Mouse (Mus musculus): ENCODE measurements around the gene Itpkc. TPM values are rescaled to one million over a fixed set of nuclear protein-coding genes. Genes with fewer than 3 reads are reported as not detected.

The Itpkc gene
- total and polyA plus RNA-seq, 3 experiments, result 4.0 to 8.1 (median 4.0) TPM

DNA sequence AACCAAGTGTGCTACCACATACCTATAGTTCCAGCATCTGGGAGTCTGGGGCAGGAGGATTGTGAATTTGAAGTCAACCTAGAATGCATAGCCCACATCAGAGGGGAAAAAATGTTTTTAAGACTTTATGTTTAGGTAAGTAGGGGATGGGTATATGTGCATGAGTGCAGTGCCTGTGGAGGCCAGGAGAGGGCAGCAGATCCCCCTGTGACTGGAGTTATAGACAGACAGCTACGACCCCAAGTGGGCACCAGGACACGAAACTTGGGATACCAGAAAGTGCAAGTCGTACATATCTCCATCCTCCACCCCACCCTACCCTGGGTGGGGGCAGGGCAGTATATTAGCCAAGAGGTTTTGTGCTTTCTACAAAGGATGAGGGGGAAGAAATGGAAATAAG lies 43.5 kb downstream of the Itpkc start:
- peak; percentile 62 for DNase-seq (ENCODE audit: extremely low read depth)
- Histone ChIP-seq H3K27ac (ENCODE audit: insufficient read depth, low read depth) (no peak overlapping the region), H3K36me3 (replicated peaks in 1 of 2; ENCODE audit: control insufficient read depth in 1 of 2, insufficient read depth in 1 of 2, low read length in 1 of 2) (peaks cover 53 to 80% of the 10 kb centered on the region in 2 experiments), H3K9ac (ENCODE audit: insufficient read depth, low read depth) (no peak overlapping the region), H3K27me3 (replicated peaks) (no peaks in the 10 kb centered on the region), H3K4me1 (ENCODE audit: control insufficient read depth in 1 of 2, insufficient read depth in 2 of 2) (peaks cover 3 to 18% of the 10 kb centered on the region in 2 experiments; a peak in 3 of 4 replicates), H3K4me3 (replicated peaks in 1 of 3; ENCODE audit: low read depth in 2 of 3, low read length in 2 of 3, poor library complexity in 1 of 3) (no peak overlapping the region), H3K9me3 (replicated peaks; ENCODE audit: low read length) (peaks cover 5% of the 10 kb centered on the region), H3K79me2 (replicated peaks; ENCODE audit: control insufficient read depth, extremely low read depth, insufficient read depth, poor library complexity, severe bottlenecking) (peaks cover 3% of the 10 kb centered on the region; the same call in 1 of the 2 replicates), H3K4me2 (ENCODE audit: insufficient read depth, low read depth, poor library complexity, severe bottlenecking) (no peak overlapping the region)
- in situ Hi-C loops (cut with MboI; ENCODE audit: low pct_ligation_motif_present, low pct_unique_long_range_greater_than_20kb, low sequenced_read_pairs), result no loop called here
- peak; percentile 67; the same call in 1 of the 2 replicates for TF ChIP-seq POLR2AphosphoS2 (IDR thresholded peaks at IDR 0.05; ENCODE audit: low read depth, low read length)
- no peak for TF ChIP-seq PAX5 (IDR thresholded peaks at IDR 0.05; ENCODE audit: low read length)
- peak; percentile 69 for TF ChIP-seq SMC3 (IDR thresholded peaks at IDR 0.05; ENCODE audit: low read depth, low read length)
- TF ChIP-seq EP300 (IDR thresholded peaks at IDR 0.05; ENCODE audit: low read length), result no peak
- TF ChIP-seq NELFE (IDR thresholded peaks at IDR 0.05; ENCODE audit: low read depth, low read length), result no peak
- TF ChIP-seq CHD2 (IDR thresholded peaks at IDR 0.05; ENCODE audit: low read length), result 0 out of 2 replicates have a peak, but pooled peaks have one; percentile 15
- peak; percentile 68 to 91 for TF ChIP-seq CTCF (conservative IDR thresholded peaks at IDR 0.05 in 1 of 2, IDR thresholded peaks at IDR 0.05 in 1 of 2; ENCODE audit: low read depth in 2 of 2, low read length in 2 of 2)
- no peak for TF ChIP-seq TBP (conservative IDR thresholded peaks at IDR 0.05; ENCODE audit: low read depth, low read length)
- TF ChIP-seq MAX (IDR thresholded peaks at IDR 0.05; ENCODE audit: low read length), result no peak
- TF ChIP-seq RAD21 (IDR thresholded peaks at IDR 0.05; ENCODE audit: low read depth, low read length), result peak; percentile 58
- dilution Hi-C loops (cut with MboI; ENCODE audit: extremely low pct_ligation_motif_present, extremely low pct_unique_long_range_greater_than_20kb, low sequenced_read_pairs), result no loop called here

DNA sequence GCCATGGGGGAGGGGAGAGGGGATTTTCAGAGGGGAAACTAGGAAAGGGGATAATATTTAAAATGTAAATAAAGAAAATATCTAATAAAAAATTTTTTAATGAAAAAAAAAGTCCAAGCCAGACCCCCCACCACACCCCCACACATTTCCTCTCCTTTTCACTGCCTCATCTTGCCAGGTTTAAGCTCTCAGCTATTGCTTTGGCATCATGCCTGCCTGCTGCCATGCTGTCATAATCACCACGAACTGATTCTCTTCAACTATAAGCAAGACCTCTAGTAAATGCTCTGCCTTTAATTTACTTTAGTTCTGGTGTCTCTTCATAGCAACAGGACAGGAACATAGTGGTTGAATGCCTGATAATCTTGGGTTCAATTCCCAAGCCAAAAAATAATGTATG lies 46.0 kb downstream of the Itpkc start:
- H3K4me2 ChIP-seq (ENCODE audit: insufficient read depth, low read depth, poor library complexity, severe bottlenecking), result no peak overlapping the region
- no peaks in the 10 kb centered on the region for H3K27me3 ChIP-seq (replicated peaks)
- DNase-seq (ENCODE audit: extremely low read depth), result no peak
- H3K9ac ChIP-seq (ENCODE audit: insufficient read depth, low read depth), result no peak overlapping the region
- peaks cover 2% of the 10 kb centered on the region for H3K9me3 ChIP-seq (replicated peaks; ENCODE audit: low read length)
- no peak for TF ChIP-seq ZMIZ1 (IDR thresholded peaks at IDR 0.05; ENCODE audit: low read depth, low read length)
- no peak for TF ChIP-seq CTCF (conservative IDR thresholded peaks at IDR 0.05 in 1 of 2, IDR thresholded peaks at IDR 0.05 in 1 of 2; ENCODE audit: low read depth in 2 of 2, low read length in 2 of 2)
- TF ChIP-seq MAX (IDR thresholded peaks at IDR 0.05; ENCODE audit: low read length), result no peak
- TF ChIP-seq SMC3 (IDR thresholded peaks at IDR 0.05; ENCODE audit: low read depth, low read length), result no peak
- no peak for TF ChIP-seq BHLHE40 (IDR thresholded peaks at IDR 0.05; ENCODE audit: low read depth, low read length)
- no peak for TF ChIP-seq GABPA (IDR thresholded peaks at IDR 0.05; ENCODE audit: insufficient replicate concordance, low read depth, low read length)
- TF ChIP-seq EP300 (IDR thresholded peaks at IDR 0.05; ENCODE audit: low read length), result no peak
- no peak for TF ChIP-seq NELFE (IDR thresholded peaks at IDR 0.05; ENCODE audit: low read depth, low read length)
- no peak for TF ChIP-seq UBTF (IDR thresholded peaks at IDR 0.05; ENCODE audit: low read depth, low read length)
- TF ChIP-seq NRF1 (IDR thresholded peaks at IDR 0.05; ENCODE audit: low read depth, low read length), result no peak
- TF ChIP-seq CHD1 (IDR thresholded peaks at IDR 0.05; ENCODE audit: low read depth, low read length), result no peak
- no peak for TF ChIP-seq JUN (IDR thresholded peaks at IDR 0.05; ENCODE audit: insufficient read depth, low read depth, low read length)
- no peak for TF ChIP-seq MEF2A (IDR thresholded peaks at IDR 0.05; ENCODE audit: borderline replicate concordance, low read depth, low read length)
- TF ChIP-seq MAFK (IDR thresholded peaks at IDR 0.05; ENCODE audit: insufficient replicate concordance, low read length), result no peak
- TF ChIP-seq MXI1 (IDR thresholded peaks at IDR 0.05; ENCODE audit: low read depth, low read length), result no peak
- TF ChIP-seq ZNF384 (IDR thresholded peaks at IDR 0.05; ENCODE audit: low read depth, low read length), result no peak
- TF ChIP-seq RCOR1 (conservative IDR thresholded peaks at IDR 0.05; ENCODE audit: low read depth, low read length), result no peak
- in situ Hi-C loops (cut with MboI; ENCODE audit: low pct_ligation_motif_present, low pct_unique_long_range_greater_than_20kb, low sequenced_read_pairs) (no loop called here), dilution Hi-C loops (cut with MboI; ENCODE audit: extremely low pct_ligation_motif_present, extremely low pct_unique_long_range_greater_than_20kb, low sequenced_read_pairs) (no loop called here)
- no peak overlapping the region for H3K4me3 ChIP-seq (replicated peaks in 1 of 3; ENCODE audit: low read depth in 2 of 3, low read length in 2 of 3, poor library complexity in 1 of 3)
- peaks cover 3 to 23% of the 10 kb centered on the region in 2 experiments; a peak in 3 of 4 replicates for H3K4me1 ChIP-seq (ENCODE audit: control insufficient read depth in 1 of 2, insufficient read depth in 2 of 2)
- no peak overlapping the region for H3K27ac ChIP-seq (ENCODE audit: insufficient read depth, low read depth)
- peaks cover 33 to 55% of the 10 kb centered on the region in 2 experiments for H3K36me3 ChIP-seq (replicated peaks in 1 of 2; ENCODE audit: control insufficient read depth in 1 of 2, insufficient read depth in 1 of 2, low read length in 1 of 2)
- H3K79me2 ChIP-seq (replicated peaks; ENCODE audit: control insufficient read depth, extremely low read depth, insufficient read depth, poor library complexity, severe bottlenecking), result peaks cover 9% of the 10 kb centered on the region; the same call in 1 of the 2 replicates
